In genomic region chrX:12076763-12077600, GRCm38 (mm10) we compare ENCODE assay signal across 8 mouse cellular contexts.
DNase-seq lines count a peak whose midpoint lies in the region; ATAC-seq and TF ChIP-seq lines count a peak whose summit lies in the region.

No protein-coding gene starts in this region.

- no peak for TF ChIP-seq POLR2A in ES-Bruce4 (IDR thresholded peaks at IDR 0.05; ENCODE audit: insufficient read depth, low read length)
- 0 out of 2 replicates have a peak, but pooled peaks have one; percentile 27 for TF ChIP-seq POLR2A in embryonic fibroblast, embryonic 13.5 days (IDR thresholded peaks at IDR 0.05; ENCODE audit: low read depth, low read length)
- no peak for TF ChIP-seq POLR2A in thymus, adult 2 months (IDR thresholded peaks at IDR 0.05; ENCODE audit: control insufficient read depth, extremely low read depth, insufficient read depth, low read length, poor library complexity)

- H3K27me3 ChIP-seq in ES-Bruce4 (ENCODE audit: control insufficient read depth, insufficient read depth, low read length, poor library complexity, severe bottlenecking), result peaks cover 19% of the 10 kb centered on the region
- H3K27me3 ChIP-seq in heart, embryonic 15.5 days, result peaks cover 49% of the 10 kb centered on the region
- 0 out of 2 replicates have a peak, but pooled peaks cover 4% of the 10 kb centered on the region for H3K27me3 ChIP-seq in kidney, postnatal 0 days (ENCODE audit: insufficient read depth, low read length)
- peaks cover 96% of the 10 kb centered on the region for H3K27me3 ChIP-seq in neural tube, embryonic 13.5 days
- no peaks in the 10 kb centered on the region for H3K27me3 ChIP-seq in thymus, adult 2 months (ENCODE audit: control insufficient read depth, insufficient read depth, low read length)

- TF ChIP-seq CTCF in ES-Bruce4 (IDR thresholded peaks at IDR 0.05; ENCODE audit: low read depth, low read length), result no peak
- TF ChIP-seq CTCF in embryonic fibroblast, embryonic 13.5 days (IDR thresholded peaks at IDR 0.05; ENCODE audit: borderline replicate concordance, insufficient read depth, low read length), result no peak
- no peak for TF ChIP-seq CTCF in kidney, postnatal 0 days (IDR thresholded peaks at IDR 0.05; ENCODE audit: low read depth)
- TF ChIP-seq CTCF in thymus, adult 2 months (IDR thresholded peaks at IDR 0.05; ENCODE audit: borderline replicate concordance, control insufficient read depth, extremely low read depth, insufficient read depth, low read length, poor library complexity), result no peak

- TF ChIP-seq EP300 in ES-Bruce4 (IDR thresholded peaks at IDR 0.05; ENCODE audit: insufficient read depth, low read depth, low read length), result no peak

- peak overlapping the region; percentile 78 for H3K4me2 ChIP-seq in heart, embryonic 15.5 days
- H3K4me2 ChIP-seq in kidney, postnatal 0 days (ENCODE audit: low read length), result peak overlapping the region; percentile 76
- H3K4me2 ChIP-seq in neural tube, embryonic 13.5 days, result peak overlapping the region; percentile 66

- peak overlapping the region; percentile 63 for H3K4me3 ChIP-seq in ES-Bruce4 (ENCODE audit: low read depth, low read length)
- H3K4me3 ChIP-seq in embryonic fibroblast, embryonic 13.5 days (ENCODE audit: insufficient read depth, low read length), result peak overlapping the region; percentile 91
- H3K4me3 ChIP-seq in heart, embryonic 15.5 days, result peak overlapping the region; percentile 72
- peak overlapping the region; percentile 64 for H3K4me3 ChIP-seq in kidney, postnatal 0 days (replicated peaks; ENCODE audit: low read depth, low read length)
- H3K4me3 ChIP-seq in neural tube, embryonic 13.5 days, result peak overlapping the region; percentile 62
- peak overlapping the region; percentile 92 for H3K4me3 ChIP-seq in thymus, adult 2 months (ENCODE audit: control insufficient read depth, insufficient read depth, low read length)

- no peaks in the 10 kb centered on the region for H3K36me3 ChIP-seq in ES-Bruce4 (ENCODE audit: control insufficient read depth, insufficient read depth, low read length, poor library complexity, severe bottlenecking)
- no peaks in the 10 kb centered on the region for H3K36me3 ChIP-seq in heart, embryonic 15.5 days
- H3K36me3 ChIP-seq in kidney, postnatal 0 days (ENCODE audit: insufficient read depth, low read length), result no peaks in the 10 kb centered on the region
- no peaks in the 10 kb centered on the region for H3K36me3 ChIP-seq in neural tube, embryonic 13.5 days
- no peaks in the 10 kb centered on the region for H3K36me3 ChIP-seq in thymus, adult 2 months (ENCODE audit: control insufficient read depth, insufficient read depth, low read length)

- WGBS in heart, embryonic 15.5 days, result 1% methylated on average over 58 of the region's 58 CpGs
- 2% methylated on average over 58 of the region's 58 CpGs for WGBS in kidney, postnatal 0 days
- 2% methylated on average over 58 of the region's 58 CpGs for WGBS in neural tube, embryonic 13.5 days
- WGBS in thymus, adult 2 months, result 2% methylated on average over 51 of the region's 58 CpGs

- H3K27ac ChIP-seq in ES-Bruce4 (ENCODE audit: insufficient read depth, low read length), result no peak overlapping the region
- H3K27ac ChIP-seq in embryonic fibroblast, embryonic 13.5 days (ENCODE audit: insufficient read depth, low read length), result no peak overlapping the region
- H3K27ac ChIP-seq in heart, embryonic 15.5 days, result peak overlapping the region; percentile 69
- no peak overlapping the region for H3K27ac ChIP-seq in kidney, postnatal 0 days
- H3K27ac ChIP-seq in neural tube, embryonic 13.5 days (replicated peaks), result peak overlapping the region; percentile 95
- H3K27ac ChIP-seq in thymus, adult 2 months (ENCODE audit: control insufficient read depth, insufficient read depth, low read length), result no peak overlapping the region

- DNase-seq in brain, adult 2 months (ENCODE audit: low read depth, low spot score), result peak; percentile 89
- DNase-seq in kidney, postnatal 0 days (ENCODE audit: low spot score), result peak; percentile 81
- DNase-seq in lung, adult 18-20 months, result peak; percentile 51 to 62
- DNase-seq in thymus, adult 2 months, result peak; percentile 44

- H3K9ac ChIP-seq in ES-Bruce4 (ENCODE audit: low read depth, poor library complexity, severe bottlenecking), result peak overlapping the region; percentile 33; the same call in 1 of the 2 replicates
- H3K9ac ChIP-seq in heart, embryonic 15.5 days, result peak overlapping the region; percentile 75
- peak overlapping the region; percentile 50 for H3K9ac ChIP-seq in kidney, postnatal 0 days (ENCODE audit: low read depth, low read length)
- H3K9ac ChIP-seq in neural tube, embryonic 13.5 days, result peak overlapping the region; percentile 86

- H3K4me1 ChIP-seq in ES-Bruce4 (ENCODE audit: control insufficient read depth, insufficient read depth, low read length), result no peaks in the 10 kb centered on the region
- 0 out of 2 replicates have a peak, but pooled peaks cover 2% of the 10 kb centered on the region for H3K4me1 ChIP-seq in embryonic fibroblast, embryonic 13.5 days (ENCODE audit: control insufficient read depth, insufficient read depth, low read length)
- peaks cover 42% of the 10 kb centered on the region for H3K4me1 ChIP-seq in heart, embryonic 15.5 days (replicated peaks)
- 0 out of 2 replicates have a peak, but pooled peaks cover 8% of the 10 kb centered on the region for H3K4me1 ChIP-seq in kidney, postnatal 0 days (replicated peaks; ENCODE audit: insufficient read depth, low read length)
- H3K4me1 ChIP-seq in neural tube, embryonic 13.5 days (replicated peaks), result peaks cover 55% of the 10 kb centered on the region
- peaks cover 36% of the 10 kb centered on the region for H3K4me1 ChIP-seq in thymus, adult 2 months (replicated peaks; ENCODE audit: control insufficient read depth, insufficient read depth, low read length)

- no peaks in the 10 kb centered on the region for H3K9me3 ChIP-seq in ES-Bruce4 (replicated peaks; ENCODE audit: control insufficient read depth, insufficient read depth, low read length, poor library complexity, severe bottlenecking)
- no peaks in the 10 kb centered on the region for H3K9me3 ChIP-seq in heart, embryonic 15.5 days (replicated peaks)
- H3K9me3 ChIP-seq in kidney, postnatal 0 days (replicated peaks; ENCODE audit: low read length), result no peaks in the 10 kb centered on the region
- no peaks in the 10 kb centered on the region for H3K9me3 ChIP-seq in neural tube, embryonic 13.5 days

- peak; percentile 44; the same call in 1 of the 2 replicates for ATAC-seq in heart, embryonic 15.5 days (replicated peaks; ENCODE audit: insufficient number of reproducible peaks, insufficient read depth, low FRiP score, low read depth)
- ATAC-seq in kidney, postnatal 0 days (replicated peaks; ENCODE audit: low FRiP score, low read depth), result peak; percentile 53
- peak; percentile 30 for ATAC-seq in neural tube, embryonic 13.5 days (ENCODE audit: low read depth)

Comparison
In these comparisons a context has a peak if more than half of its experiments do, and no peak if none do; other contexts are left out.
1. H3K27ac ChIP-seq: peak in heart, embryonic 15.5 days (single experiment) and neural tube, embryonic 13.5 days (single experiment); none in ES-Bruce4 (single experiment), embryonic fibroblast, embryonic 13.5 days (single experiment), kidney, postnatal 0 days (single experiment) and thymus, adult 2 months (single experiment).
2. H3K9ac ChIP-seq: peak in every context shown above with its lines; median percentile 86 in neural tube, embryonic 13.5 days; 75 in heart, embryonic 15.5 days; 50 in kidney, postnatal 0 days; 33 in ES-Bruce4.
3. Peak in every context shown above with its lines, with median percentiles within 50 percentile points of each other: H3K4me3 ChIP-seq, DNase-seq, ATAC-seq and H3K4me2 ChIP-seq.